Mouse (Mus musculus) brain, embryonic 18.5 days (tissue): Measurements from ENCODE around the gene Idh3b.

Experiments used
- DNase-seq: peaks from one replicate; pipeline ENCODE4 v3.0.0-alpha.2; 2012; ENCODE audit warnings: low read depth, low spot score

Gene Idh3b

DNA sequence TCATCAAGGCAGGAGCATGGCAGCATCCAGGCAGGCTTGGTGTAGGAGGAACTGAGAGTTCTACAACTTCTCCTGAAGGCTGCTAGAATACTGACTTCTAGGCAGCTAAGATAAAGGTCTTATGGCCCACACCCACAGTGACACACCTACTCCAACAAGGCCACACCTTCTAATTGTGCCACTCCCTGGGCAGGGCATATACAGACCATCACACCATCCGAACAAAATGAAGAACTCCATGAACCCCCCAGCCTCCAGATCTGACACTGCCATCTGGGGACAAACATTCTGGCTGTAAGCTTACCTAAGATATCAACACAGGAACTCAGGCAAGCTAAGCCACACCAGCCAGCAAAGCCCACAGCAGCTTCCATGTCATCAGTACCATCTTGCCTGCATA lies 18.8 kb downstream of the Idh3b start:
- DNase-seq, result no peak

DNA sequence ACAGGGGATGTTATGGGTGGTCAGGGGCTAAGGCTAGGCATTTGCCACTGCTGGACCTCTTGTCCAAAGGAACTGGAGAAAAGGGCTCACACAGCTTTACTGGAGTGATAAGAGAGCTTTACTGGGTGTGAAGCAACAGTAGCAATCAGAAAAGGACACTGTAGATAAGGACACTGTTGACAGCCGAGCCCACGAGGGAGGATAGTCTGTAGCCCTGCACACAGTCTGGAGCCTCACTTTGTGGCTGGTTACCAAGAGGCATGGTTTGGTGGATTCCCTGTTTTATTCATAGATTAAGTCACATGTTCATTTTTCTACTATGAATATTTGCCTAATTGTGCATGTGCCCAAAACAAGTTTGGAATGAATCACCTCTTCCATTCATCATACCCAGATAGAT lies 21.9 kb downstream of the Idh3b start:
- no peak for DNase-seq

DNA sequence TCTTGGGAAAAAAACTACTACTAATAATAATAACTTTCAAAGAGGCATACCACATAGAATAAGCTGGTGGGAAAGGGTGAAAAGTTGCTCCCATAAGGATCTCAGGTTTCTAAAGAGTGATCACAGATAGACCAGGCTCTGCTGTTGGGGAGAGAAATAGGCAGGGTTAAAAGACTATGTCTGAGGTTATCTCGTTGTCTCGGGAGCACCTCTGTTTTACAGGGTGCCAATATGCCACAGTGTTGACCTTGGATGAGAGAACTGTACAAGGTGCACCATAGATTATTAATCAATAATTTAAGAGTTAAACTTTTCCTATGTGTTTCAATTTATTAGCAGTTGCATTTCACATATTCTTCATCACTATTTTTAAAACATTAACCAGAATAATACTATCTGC lies 22.4 kb downstream of the Idh3b start:
- DNase-seq, result no peak

DNA sequence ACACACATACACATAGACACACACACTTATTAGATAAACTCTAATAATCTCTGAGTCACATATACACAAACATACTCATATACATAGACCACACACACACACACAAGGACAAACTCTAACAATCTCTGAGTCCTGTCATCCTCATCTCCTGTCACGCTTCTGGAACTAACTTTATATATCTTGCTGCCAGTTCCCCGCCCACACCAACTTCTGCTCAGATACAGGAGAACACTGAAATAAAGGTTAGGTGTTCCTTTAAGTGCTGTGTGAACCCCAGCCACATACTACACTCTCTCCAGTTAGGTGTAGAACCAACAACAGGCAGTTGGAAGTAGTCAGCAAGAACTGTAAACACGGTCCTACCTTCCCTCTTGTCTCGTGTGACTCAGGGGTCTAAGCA lies 23.5 kb downstream of the Idh3b start:
- DNase-seq, result no peak

DNA sequence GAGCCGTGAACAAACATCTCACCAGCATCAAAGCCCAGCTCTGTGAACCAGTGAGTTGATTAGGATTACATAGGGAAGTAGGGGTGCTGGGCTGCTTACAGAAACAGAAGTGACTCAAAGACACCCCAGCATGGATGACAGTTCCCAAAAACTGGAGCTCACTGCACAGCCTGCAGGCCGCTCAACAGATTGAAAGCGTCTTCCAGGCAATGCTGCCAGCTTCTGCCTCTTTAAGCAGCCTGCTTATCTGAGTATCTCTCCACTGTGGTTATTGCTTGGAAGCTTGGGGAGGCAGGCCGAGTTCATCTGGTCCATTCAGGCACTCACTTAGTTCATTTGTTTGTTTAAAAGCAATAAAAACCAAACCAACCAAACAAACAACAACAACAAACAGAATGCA lies 27.6 kb downstream of the Idh3b start:
- no peak for DNase-seq

DNA sequence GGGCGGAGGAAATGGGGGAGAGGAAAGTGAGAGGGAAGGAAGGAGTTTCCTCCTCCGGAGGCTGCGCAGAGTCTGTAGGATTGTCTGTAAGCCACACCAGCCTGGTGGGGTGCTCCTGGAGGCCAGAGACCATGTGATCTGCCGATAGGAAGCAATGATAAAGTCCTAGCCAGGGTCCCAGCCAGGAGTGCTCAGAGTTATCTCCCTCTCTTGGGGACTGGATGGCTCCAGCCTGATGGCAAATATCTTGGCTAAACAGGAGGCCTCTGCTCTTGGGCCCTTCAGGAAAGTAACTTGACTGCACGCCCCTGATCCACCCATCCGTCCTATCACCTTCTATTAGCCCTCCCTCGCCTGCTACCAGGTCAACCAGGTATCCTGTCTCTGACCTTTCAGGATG lies 36.1 kb downstream of the Idh3b start:
- no peak for DNase-seq

DNA sequence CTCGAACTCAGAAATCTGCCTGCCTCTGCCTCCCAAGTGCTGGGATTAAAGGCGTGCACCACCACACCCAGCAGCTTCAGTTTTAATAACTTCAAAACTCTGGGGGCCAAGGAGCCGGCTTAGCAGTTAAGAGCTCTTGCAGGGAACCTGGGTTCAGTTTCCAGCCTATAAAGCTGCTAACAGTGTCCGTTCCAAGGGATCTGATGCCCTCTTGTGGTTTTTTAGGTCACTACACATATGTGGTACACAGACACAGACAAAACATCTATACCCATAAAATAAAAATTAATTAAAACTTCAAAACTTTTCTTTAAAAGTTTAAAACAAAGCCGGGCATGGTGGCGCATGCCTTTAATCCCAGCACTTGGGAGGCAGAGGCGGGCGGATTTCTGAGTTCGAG lies 37.4 kb downstream of the Idh3b start:
- DNase-seq, result no peak
